Mouse (Mus musculus) kidney, adult 11 months (tissue): ENCODE measurements around the gene Magi1.

ENCODE experiments used
- DNase-seq: peaks from one replicate; pipeline ENCODE4 v3.0.0; 2022

The Magi1 gene

GRCm38 (mm10) chr6:94101256-94101655, 182.5 kb downstream of the Magi1 start:
- DNase-seq, result no peak

- no peak for DNase-seq
These were observed 188.6 kb downstream of the Magi1 start for GRCm38 (mm10) chr6:94094924-94095685.

GRCm38 (mm10) chr6:94092969-94093597, 190.6 kb downstream of the Magi1 start:
- DNase-seq, result no peak

- no peak for DNase-seq
These were observed 191.2 kb downstream of the Magi1 start for GRCm38 (mm10) chr6:94092500-94092899.

- no peak for DNase-seq
These were observed 196.9 kb downstream of the Magi1 start for GRCm38 (mm10) chr6:94086855-94087254.

GRCm38 (mm10) chr6:94084752-94085151, 199.0 kb downstream of the Magi1 start:
- no peak for DNase-seq

GRCm38 (mm10) chr6:94083459-94083858, 200.3 kb downstream of the Magi1 start:
- DNase-seq, result no peak

- peak; percentile 42 for DNase-seq
These were observed 202.7 kb downstream of the Magi1 start for GRCm38 (mm10) chr6:94080933-94081545.

- no peak for DNase-seq
These were observed 204.8 kb downstream of the Magi1 start for GRCm38 (mm10) chr6:94078934-94079333.

- no peak for DNase-seq
These were observed 206.7 kb downstream of the Magi1 start for GRCm38 (mm10) chr6:94077013-94077412.

- no peak for DNase-seq
These were observed 207.7 kb downstream of the Magi1 start for GRCm38 (mm10) chr6:94075990-94076389.

- DNase-seq, result no peak
These were observed 208.5 kb downstream of the Magi1 start for GRCm38 (mm10) chr6:94075228-94075627.

- no peak for DNase-seq
These were observed 212.0 kb downstream of the Magi1 start for GRCm38 (mm10) chr6:94071676-94072075.

- no peak for DNase-seq
These were observed 213.0 kb downstream of the Magi1 start for GRCm38 (mm10) chr6:94070702-94071101.

- DNase-seq, result no peak
These were observed 214.3 kb downstream of the Magi1 start for GRCm38 (mm10) chr6:94069421-94069820.

GRCm38 (mm10) chr6:94067741-94068450, 215.8 kb downstream of the Magi1 start:
- DNase-seq, result no peak

GRCm38 (mm10) chr6:94064832-94065231, 218.9 kb downstream of the Magi1 start:
- DNase-seq, result no peak

GRCm38 (mm10) chr6:94063542-94063941, 220.2 kb downstream of the Magi1 start:
- no peak for DNase-seq

GRCm38 (mm10) chr6:94061424-94061980, 222.2 kb downstream of the Magi1 start:
- DNase-seq, result no peak

- no peak for DNase-seq
These were observed 223.0 kb downstream of the Magi1 start for GRCm38 (mm10) chr6:94060621-94061213.

- DNase-seq, result no peak
These were observed 224.6 kb downstream of the Magi1 start for GRCm38 (mm10) chr6:94059090-94059489.

- DNase-seq, result no peak
These were observed 229.8 kb downstream of the Magi1 start for GRCm38 (mm10) chr6:94053920-94054319.

- DNase-seq, result no peak
These were observed 238.5 kb downstream of the Magi1 start for GRCm38 (mm10) chr6:94045180-94045579.
